Mouse (Mus musculus): ENCODE results near the gene Hist2h2ac. TPM values are rescaled to one million over a fixed set of nuclear protein-coding genes. Genes with fewer than 3 reads are reported as not detected.
"Not testable (repeated sequence)": the region's sequence is repeated elsewhere in the genome, so short reads cannot be mapped to it uniquely, and the experiment has no call there.

Gene Hist2h2ac
- total RNA-seq, 2 experiments from 2014 or later, result 42.3 to 3,907 TPM

- peak; percentile 40; the same call in 1 of the 2 replicates for ATAC-seq (replicated peaks; ENCODE audit: poor library complexity)
These were observed 10.5 kb upstream of the Hist2h2ac start for GRCm38 (mm10) chr3:96230910-96231757.

- ATAC-seq (replicated peaks; ENCODE audit: poor library complexity), result peak; percentile 41; the same call in 1 of the 2 replicates
These were observed 9.7 kb upstream of the Hist2h2ac start for GRCm38 (mm10) chr3:96230404-96230803.

GRCm38 (mm10) chr3:96228828-96229227 is 8.1 kb upstream of the Hist2h2ac start:
- no peak for ATAC-seq (replicated peaks; ENCODE audit: poor library complexity)

GRCm38 (mm10) chr3:96226695-96227648 is 6.3 kb upstream of the Hist2h2ac start:
- peak; percentile 66 for ATAC-seq (replicated peaks; ENCODE audit: poor library complexity)

- ATAC-seq (replicated peaks; ENCODE audit: poor library complexity), result no peak
These were observed 4.7 kb upstream of the Hist2h2ac start for GRCm38 (mm10) chr3:96225421-96225820.

- ATAC-seq (replicated peaks; ENCODE audit: poor library complexity), result no peak
These were observed 2.1 kb upstream of the Hist2h2ac start for GRCm38 (mm10) chr3:96222774-96223173.

GRCm38 (mm10) chr3:96221640-96222038 is 959 bp upstream of the Hist2h2ac start:
- ATAC-seq (replicated peaks; ENCODE audit: poor library complexity), result no peak

- peak; percentile 24 for ATAC-seq (replicated peaks; ENCODE audit: poor library complexity)
These were observed 432 bp downstream of the Hist2h2ac start for GRCm38 (mm10) chr3:96220131-96220764.

GRCm38 (mm10) chr3:96219661-96220130 is 984 bp downstream of the Hist2h2ac start, which contains the start of the genes Bola1 and Hist2h2ab:
Gene Bola1, minus strand, starts transcription at chr3:96219709.
Gene Hist2h2ab, plus strand, starts transcription at chr3:96219865.
- peak; percentile 54 for ATAC-seq (replicated peaks; ENCODE audit: poor library complexity)

GRCm38 (mm10) chr3:96219191-96219641 is 1.5 kb downstream of the Hist2h2ac start:
- ATAC-seq (replicated peaks; ENCODE audit: poor library complexity), result peak; percentile 7

GRCm38 (mm10) chr3:96209242-96209641 is 11.4 kb downstream of the Hist2h2ac start:
- ATAC-seq (replicated peaks; ENCODE audit: poor library complexity), result no peak

- ATAC-seq (replicated peaks; ENCODE audit: poor library complexity), result no peak
These were observed 12.9 kb downstream of the Hist2h2ac start for GRCm38 (mm10) chr3:96207819-96208218.

GRCm38 (mm10) chr3:96199731-96200130 is 20.9 kb downstream of the Hist2h2ac start:
- no peak for ATAC-seq (replicated peaks; ENCODE audit: poor library complexity)

GRCm38 (mm10) chr3:96198601-96199251 is 22.0 kb downstream of the Hist2h2ac start:
- not testable (repeated sequence) for ATAC-seq (replicated peaks; ENCODE audit: poor library complexity)

GRCm38 (mm10) chr3:96198181-96198580 is 22.5 kb downstream of the Hist2h2ac start:
- ATAC-seq (replicated peaks; ENCODE audit: poor library complexity), result peak; percentile 43

GRCm38 (mm10) chr3:96197129-96197749 is 23.4 kb downstream of the Hist2h2ac start:
- ATAC-seq (replicated peaks; ENCODE audit: poor library complexity), result peak; percentile 77

GRCm38 (mm10) chr3:96196437-96197128 is 24.1 kb downstream of the Hist2h2ac start:
- no peak for ATAC-seq (replicated peaks; ENCODE audit: poor library complexity)

GRCm38 (mm10) chr3:96195616-96196313 is 24.9 kb downstream of the Hist2h2ac start:
- ATAC-seq (replicated peaks; ENCODE audit: poor library complexity), result no peak

Measured in megakaryocyte progenitor cell, adult 5-6 weeks (primary cell).